Mouse (Mus musculus) inflammation-experienced regulatory T-cells, adult 6 months (primary cell): ENCODE results near the gene Kif5c. TPM values are rescaled to one million over a fixed set of nuclear protein-coding genes. Genes with fewer than 3 reads are reported as not detected.

Experiments
- ATAC-seq: one replicate; pipeline ENCODE4 v1.8.0; 2017
- polyA plus RNA-seq, 3 experiments: library from polyadenylated mRNA; unstranded; fragments of 100-300 nt; shearing (Covaris generic); gene quantifications; one replicate each; pipeline ENCODE4 v1.2.1; 2017

Kif5c gene
- polyA plus RNA-seq, 3 experiments from 2014 or later = 2.5 to 3.1 (median 2.6) TPM

DNA sequence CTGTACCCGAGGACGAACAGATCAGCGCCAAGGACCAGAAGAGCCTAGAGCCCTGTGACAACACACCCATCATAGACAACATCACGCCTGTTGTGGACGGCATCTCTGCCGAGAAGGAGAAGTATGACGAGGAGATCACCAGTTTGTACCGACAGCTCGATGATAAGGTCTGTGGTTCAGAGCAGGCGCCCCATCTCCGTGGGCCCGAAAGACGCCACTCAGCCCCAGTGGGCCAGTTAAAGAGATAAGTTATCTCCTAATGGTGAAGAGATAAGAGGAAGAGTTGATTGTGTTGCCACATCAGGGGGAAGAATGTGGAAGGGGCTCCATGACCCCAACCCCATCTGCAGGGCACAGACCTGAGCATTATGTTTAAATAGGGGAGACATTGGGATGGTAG lies 103.9 kb downstream of the Kif5c start:
- ATAC-seq = no peak

DNA sequence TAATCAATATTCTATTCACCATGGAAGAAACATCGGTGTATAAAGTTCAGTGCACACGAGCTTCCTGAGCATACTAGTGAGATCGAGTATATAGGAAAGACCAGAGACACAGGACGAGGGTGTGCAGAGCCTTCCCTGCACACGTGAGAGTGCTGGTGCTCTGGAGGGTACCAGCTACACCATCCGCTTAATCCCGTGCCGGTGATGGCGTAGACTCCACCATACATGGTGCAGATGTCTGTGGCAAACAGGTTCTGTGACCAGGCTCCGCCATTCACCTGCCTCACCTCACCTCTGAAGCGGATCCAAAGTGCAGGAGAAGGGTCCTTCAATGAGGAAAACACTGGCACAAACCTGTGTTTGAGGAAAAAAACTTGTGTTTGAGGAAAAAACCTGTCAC lies 107.6 kb downstream of the Kif5c start:
- no peak for ATAC-seq

DNA sequence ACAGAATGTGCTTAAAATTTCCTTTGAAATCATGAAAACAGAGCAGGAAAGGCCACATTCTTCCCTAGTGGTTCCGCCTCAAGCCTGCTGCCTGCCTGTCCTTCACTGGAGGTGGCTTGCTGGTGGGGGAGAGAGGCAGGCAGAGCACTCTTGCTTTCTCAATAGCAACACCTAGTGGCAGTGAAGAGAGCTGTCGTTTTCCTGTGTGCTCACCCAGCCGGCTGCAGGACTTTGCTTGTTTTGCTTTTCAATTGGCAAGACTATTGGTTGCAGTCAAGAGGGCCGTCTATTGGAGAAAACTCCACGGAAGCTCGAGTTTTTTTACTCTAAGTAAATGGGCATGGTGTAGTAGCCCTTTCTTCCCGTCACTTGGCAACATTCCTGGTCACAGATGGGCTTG lies 108.1 kb downstream of the Kif5c start:
- peak; percentile 96 for ATAC-seq

DNA sequence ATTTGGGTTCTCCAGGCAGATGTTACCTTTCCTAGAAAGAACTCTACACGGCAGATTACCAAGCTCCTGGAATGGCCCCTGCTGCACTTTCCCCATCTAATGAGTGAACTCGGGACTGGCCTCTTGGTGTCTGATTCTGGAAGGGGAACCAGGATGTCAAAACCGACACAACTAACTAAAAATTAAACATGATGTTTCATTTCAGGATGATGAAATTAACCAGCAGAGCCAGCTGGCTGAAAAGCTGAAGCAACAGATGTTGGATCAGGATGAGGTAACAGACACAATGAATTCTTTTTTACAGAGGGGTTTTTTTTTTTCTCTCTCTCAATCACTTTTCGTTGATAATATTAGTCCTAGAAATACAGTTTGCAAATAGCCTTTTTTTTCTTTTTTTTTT lies 108.6 kb downstream of the Kif5c start:
- no peak for ATAC-seq

DNA sequence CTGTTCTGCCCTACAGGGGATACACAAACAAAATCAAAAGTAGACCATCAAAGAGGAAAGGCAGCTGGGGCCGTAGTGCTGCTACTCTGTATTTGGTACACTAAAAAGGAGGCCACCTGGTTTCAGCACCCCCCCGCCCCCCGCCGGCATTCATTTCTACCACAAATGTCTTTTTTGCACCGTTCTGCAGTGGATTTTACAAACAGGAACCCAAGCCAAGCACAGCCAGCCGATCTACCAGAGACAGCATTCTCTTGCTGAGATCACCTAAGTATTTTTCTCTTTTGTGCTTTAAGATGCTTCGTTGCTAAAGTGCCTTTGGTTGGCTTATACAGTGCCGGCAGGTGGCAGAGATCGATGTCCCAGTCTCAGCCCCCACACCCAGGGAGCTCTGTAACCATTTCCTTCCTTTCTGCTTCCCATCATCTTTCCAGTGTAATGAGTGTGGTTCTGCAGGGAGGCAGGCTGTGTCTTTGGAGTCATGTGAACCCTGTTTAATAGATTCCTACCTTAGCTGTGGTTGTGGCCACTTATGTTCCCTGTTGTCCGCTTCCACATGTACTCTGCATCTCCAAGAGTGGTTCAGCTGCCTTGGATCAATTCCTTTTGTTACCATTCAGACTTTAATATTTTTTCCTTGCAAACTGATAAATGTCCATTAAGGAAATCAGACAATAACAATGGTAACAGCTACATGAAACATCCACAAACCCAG lies 110.0 kb downstream of the Kif5c start:
- ATAC-seq = no peak

DNA sequence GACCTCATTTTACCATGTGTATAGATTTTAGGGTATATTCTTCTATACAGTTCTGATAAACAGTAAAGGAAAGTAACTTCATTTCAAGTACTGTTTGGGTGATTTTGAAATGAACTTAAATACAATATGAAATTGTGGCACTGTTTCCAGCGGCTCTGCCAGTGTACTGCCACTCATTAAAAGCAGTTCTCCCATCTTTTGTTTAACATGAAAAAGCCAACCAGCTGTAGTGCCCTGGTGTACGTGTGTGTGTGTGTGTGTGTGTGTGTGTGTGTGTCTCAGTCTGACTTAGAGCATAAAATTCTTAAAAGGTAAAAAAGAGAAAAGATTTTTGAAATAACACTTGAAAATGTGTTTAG lies 110.5 kb downstream of the Kif5c start:
- no peak for ATAC-seq

DNA sequence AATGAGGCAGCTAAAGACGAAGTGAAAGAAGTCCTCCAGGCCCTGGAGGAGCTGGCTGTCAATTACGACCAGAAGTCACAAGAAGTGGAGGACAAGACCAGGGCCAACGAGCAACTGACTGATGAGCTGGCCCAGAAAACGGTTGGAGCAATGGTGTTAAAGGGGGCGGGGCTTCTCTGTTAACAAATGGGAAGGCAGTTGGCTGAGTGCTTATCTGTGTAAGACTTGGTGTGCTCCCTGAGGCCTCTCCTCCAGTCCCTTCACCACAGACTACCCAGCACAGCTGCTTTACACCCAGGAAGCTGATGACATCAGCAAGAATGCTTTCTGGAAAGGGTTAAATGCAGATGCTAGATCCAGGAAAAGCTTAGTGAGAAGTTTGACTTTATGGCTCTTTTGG lies 111.1 kb downstream of the Kif5c start:
- ATAC-seq = no peak

DNA sequence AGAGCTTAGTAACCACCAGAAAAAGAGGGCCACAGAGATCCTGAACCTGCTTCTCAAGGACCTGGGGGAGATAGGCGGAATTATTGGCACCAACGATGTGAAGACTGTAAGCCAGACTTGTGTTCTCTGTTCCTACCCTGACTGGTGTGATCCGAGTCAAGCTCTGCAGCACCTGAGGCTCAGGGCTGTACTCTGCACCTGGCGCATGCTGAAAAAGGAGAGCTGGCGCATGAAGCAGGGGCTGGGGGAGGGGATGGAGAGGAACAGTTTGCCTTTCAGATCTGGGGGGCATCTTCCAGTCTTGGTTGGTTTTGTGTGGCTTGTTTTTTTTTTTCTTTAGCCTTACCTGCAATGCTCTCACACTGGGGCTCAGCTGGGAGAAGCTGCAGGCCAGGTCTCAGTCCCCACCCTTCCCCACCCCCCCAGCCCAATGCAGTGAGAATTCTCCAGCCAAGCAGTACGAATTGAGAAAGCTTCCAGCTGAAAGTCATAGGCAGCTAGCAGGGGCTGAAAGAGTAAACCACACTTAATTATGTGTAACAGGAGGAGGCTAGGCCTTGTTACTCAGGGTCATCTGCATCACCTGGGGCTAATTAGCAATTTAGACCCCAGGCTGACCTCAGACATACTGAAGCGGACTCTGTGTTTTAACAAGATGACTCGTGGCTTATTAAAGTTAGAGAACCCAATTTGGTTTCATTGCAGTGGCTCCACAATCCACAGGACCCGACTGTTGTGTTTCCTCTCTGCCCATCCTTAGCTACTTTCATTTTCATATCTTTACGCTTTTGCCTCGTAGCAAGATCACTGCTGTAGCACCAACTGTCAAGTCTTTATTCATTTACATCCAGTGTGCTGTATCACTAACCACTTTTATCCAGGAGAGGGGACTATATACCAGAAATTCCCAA lies 113.9 kb downstream of the Kif5c start:
- peak; percentile 52 for ATAC-seq

DNA sequence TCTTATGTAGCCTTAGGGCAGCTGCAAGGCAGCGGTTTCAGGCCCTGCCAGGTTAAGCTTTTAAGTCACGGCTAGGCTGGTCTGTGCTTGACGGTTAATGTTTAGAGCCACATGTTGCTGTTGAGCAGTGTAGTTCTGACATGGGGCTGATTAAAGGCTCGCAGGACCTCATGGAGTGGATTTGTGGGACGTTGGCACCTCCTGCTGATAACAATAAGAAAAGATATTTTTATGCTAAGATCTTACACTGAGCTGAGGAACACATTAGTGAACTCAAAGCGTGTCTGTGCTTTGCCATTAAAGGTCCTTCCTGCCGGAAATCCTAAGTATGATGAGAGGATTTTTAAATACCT lies 114.5 kb downstream of the Kif5c start:
- peak; percentile 57 for ATAC-seq

DNA sequence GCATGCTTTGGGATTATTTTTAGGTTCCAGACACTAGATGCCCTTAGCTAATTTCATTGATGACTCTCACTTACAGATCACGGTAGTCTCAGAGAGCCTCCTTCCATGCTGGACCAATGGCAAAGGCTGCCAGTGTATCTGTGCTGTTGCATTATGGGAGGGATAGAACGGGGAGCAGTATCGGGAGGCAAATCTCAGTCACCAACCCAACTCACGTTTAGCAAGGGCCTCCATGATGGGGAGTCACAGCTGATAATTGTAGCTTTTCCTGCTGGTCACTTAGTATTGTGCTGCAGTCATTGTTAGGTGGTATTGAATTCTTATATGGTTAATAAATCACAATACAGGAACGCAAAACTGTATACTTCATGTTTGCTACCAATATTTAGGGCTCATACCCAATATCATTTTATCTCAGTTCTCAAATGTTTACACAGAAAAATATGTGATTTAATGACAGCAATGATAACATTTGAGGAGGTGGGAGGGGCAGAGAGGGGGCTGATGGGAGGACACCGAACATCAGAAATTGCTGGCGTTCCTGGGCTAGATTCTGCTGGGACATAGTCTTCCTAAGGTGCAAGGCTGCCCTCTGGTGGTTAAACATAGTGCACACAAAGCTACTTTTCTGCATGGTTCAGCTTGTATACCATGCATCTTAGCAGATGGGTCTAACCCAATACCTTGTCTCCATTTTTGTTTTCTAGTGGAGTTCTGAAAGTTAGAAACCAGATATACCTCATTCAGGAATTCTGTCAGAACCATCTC lies 115.1 kb downstream of the Kif5c start:
- peak; percentile 79 for ATAC-seq

DNA sequence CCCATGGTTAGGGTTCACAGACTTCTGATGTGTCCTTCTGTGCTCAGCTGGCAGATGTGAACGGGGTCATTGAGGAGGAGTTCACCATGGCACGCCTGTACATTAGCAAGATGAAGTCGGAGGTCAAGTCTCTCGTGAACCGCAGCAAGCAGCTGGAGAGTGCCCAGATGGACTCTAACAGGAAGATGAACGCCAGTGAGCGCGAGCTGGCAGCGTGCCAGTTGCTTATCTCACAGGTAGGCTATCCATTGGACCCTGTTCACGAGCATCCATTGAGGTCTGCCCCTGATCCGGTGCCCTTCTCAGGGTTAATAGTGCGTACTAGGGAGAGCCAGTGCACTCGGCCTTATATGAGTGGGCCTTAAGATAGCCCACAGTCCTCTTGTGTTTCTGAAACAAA lies 116.3 kb downstream of the Kif5c start:
- no peak for ATAC-seq

DNA sequence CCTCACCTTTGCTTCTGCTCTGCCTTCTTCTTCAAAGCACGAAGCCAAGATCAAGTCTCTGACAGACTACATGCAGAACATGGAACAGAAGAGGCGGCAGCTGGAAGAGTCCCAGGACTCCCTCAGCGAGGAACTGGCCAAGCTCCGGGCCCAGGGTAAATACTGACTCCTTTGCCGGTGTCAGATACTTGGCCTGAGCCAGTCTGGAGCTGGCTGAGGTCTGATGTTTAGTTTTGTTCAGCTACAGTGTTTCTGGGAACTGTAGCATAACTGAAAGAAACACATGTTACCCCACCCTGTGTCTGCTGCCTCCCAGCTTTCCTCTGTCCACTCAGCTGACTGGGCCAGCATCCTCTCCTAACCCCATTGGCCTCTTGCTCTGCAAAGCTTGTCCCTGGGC lies 119.9 kb downstream of the Kif5c start:
- ATAC-seq = no peak

DNA sequence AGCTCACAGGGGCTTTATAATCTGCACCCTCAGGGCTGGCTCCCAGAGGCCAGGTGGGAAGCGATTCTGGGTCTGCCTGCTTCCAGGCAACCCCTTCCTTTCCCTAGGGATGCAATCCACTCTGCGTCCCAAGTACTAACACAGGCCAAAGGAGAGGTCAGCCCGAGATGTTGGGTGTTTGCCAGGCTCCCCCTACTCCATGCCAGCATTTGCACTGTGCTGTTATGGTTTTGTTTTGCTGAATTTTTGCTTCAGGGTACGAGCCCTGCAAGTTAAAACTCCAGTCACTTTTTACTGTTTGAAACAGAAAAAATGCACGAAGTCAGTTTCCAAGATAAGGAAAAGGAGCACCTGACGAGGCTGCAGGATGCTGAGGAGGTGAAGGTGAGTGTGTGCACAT lies 121.9 kb downstream of the Kif5c start:
- no peak for ATAC-seq

DNA sequence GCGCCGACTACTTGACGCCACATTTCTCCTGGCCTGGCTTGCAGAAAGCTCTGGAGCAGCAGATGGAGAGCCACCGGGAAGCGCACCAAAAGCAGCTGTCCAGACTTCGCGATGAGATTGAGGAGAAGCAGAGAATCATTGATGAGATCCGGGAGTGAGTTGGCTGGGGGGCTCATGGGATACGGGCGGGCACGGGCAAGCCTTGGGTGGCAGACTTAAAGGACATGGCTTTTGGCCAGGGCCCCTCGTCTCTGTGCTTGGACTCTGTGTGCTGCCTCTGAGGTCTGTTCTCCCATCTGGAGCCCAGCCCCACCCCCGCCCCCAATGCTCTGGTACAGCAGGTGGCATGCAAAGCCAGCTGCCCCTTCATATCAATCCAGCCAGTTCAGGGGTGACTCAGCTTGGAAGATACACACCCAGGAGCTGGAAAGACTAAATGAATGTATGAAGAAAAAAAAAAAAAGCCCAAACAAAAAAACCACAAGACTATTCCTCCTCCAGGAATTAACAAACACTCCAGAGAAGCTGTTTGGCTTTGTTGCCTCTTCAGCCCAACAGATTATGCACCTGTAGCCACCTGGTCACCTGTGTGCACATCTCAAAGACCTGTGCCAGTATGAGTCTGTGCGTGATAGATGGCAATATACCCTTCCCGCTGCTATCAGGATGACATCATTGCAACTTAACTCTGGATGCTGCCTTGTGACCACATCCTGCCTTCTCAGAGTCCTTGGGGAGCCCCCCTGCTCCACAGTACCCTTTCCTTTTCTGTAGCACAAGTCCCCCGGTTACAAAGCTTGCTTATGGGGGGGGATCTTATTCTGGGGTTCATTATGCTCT lies 123.0 kb downstream of the Kif5c start:
- peak; percentile 94 for ATAC-seq

DNA sequence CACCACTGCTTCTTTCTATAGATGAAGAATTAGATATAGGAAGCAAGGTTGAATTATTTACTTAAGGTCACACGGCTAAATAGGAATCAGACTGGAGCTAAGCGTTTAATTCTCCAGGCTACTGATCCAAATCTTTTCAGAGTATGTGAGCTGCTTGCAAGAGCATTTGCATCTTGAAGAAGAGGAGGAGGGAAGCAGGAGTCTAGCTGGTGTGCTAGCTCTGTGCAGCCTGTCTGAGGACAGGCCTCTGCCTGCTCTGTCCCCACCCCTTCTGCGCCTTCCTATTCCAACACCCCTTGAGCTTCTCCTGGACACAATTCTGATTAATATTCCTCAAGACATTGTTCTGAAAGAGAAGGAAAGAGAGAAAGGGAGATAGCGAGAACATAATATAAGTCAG lies 123.8 kb downstream of the Kif5c start:
- no peak for ATAC-seq

DNA sequence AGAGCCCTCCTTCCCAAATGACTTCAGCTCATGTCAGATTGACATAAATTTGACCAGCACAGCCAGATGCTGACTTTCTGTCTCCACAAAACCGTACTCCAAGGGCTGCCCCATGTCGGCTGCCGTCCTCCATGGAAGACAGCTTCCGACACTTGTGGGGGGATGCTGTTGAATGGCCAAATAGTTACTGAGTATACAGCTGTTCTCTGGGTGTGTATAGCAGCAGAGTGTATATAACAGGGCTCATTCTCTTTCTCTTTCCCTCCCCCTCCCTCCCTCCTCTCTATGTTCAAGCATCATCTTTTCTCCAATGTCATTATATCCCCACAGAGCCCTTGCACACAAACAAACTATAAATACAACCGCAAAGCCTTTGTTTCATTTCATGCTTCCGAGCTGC lies 124.7 kb downstream of the Kif5c start:
- ATAC-seq = no peak

DNA sequence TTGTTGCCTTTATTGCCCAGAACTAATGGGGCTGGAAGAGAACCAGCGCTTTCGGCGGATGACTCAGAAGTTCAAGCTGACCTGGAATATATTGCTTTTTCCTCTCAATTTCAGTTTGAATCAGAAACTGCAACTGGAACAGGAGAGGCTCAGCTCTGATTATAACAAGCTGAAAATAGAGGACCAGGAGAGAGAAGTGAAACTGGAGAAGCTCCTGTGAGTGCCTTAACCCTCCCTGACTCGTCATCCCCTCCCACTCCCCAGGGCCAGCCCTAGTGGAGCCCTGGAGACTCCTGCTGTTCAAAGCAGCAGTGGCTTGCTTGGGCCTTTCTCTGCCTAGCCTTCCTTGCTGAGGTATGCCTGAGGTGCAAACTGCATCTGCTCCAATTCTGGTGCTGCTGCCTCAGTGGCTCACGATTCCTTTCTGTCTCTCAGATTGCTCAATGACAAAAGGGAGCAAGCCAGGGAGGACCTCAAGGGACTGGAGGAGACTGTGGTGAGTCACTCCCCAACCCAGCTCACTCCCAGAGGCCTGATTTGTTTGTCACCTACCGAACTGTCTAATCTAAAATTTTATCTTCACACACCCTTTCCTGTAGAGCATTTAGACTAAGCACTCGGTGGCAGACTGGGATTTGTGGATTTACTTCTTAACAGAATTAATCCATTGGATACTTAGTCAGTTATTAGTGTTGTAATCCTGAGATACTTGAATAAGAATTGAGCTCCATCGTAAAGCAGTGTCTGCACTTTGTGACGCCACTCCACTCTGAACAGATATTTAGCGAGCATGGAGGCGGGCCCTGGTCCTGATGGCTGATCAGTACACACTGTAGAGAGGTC lies 125.4 kb downstream of the Kif5c start:
- ATAC-seq = no peak

DNA sequence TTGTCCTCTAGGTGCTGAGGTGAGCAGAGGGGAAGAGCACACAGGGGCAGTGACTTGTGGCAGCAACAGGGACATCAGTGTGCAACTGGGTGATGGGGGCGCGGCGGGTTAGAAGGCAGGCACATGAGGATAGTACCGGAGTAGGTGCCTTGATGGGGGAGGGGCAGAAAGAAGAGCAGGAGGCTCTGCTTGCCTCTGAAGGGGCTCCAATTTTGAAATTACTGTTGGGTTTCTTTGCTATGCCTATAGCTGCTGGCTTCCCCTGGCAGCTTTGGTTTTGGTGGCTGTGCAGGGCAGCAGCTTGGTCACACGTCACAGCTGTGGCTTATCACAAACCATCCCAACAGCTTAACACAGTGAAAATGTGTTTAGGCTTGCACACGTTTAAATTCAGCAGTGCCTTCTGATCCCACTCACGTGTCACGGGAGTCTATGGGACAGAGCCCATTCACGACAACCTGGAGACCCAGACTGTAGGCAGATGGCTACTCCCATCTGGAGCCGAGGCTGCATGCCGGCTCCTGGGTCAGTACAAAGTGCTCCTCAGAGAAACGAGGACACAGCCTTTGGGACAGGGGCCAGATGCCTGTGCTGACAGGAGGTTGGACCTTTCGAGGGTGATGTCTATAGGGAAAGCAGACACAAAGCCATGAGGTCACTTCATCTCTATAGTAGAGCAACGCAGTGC lies 126.1 kb downstream of the Kif5c start:
- ATAC-seq = no peak

DNA sequence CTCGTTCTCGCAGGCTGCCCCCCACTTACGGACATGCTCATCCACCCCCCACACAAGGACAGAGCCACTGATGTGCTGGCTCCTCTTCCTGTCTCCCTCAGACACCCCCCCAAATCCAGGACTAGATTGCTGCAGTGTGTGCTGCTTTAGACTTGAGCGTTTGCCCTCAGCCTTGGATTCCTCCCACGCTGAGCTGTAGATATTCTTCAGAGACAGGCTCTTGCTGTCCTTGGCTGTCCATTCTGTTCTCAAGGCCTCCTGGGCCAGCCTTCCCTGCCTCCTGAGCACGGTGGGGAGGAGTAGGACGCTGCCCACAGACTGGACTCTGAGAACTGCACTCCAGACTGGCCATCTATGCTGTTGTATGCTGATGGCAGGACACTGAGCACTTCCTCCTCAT lies 127.8 kb downstream of the Kif5c start:
- ATAC-seq = no peak

DNA sequence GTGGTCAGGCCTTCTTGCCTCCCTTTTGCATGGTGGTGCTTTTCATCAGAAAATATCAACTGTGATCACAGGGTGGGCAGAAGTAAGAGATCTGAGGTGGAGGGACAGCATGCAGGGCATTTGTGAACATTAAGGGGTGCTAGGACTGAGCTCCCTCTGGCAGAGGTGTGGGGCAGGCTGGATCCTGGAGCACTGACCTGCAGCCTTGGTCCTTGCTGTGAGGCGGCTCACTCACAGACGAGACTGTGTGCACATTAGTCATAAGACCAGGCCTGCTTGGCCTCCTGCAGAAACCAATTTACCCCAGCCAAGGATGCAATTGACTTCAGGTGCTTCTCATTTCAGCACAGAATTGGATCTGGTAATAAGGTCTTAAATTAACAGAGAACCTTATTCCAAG lies 128.6 kb downstream of the Kif5c start:
- ATAC-seq = no peak
